Mouse (Mus musculus): ENCODE results near the gene Lrrk1. TPM values are rescaled to one million over a fixed set of nuclear protein-coding genes. Genes with fewer than 3 reads are reported as not detected.

Gene Lrrk1
- polyA plus RNA-seq, 1 experiment from 2014 or later = 8.0 TPM

- 81% methylated on average over 6 of the region's 6 CpGs for WGBS
These were observed 121.0 kb downstream of the Lrrk1 start for GRCm38 (mm10) chr7:66266942-66267850.

GRCm38 (mm10) chr7:66263421-66263820, 124.7 kb downstream of the Lrrk1 start:
- Histone ChIP-seq H3K4me1 (peaks cover 22% of the 10 kb centered on the region), H3K4me2 (no peak overlapping the region), H3K27me3 (replicated peaks) (no peaks in the 10 kb centered on the region), H3K4me3 (no peak overlapping the region), H3K27ac (replicated peaks) (no peak overlapping the region), H3K9me3 (no peaks in the 10 kb centered on the region), H3K36me3 (peaks cover 36% of the 10 kb centered on the region), H3K9ac (no peak overlapping the region)
- 63% methylated on average over 5 of the region's 5 CpGs for WGBS
- ATAC-seq (ENCODE audit: extremely low read depth, insufficient number of reproducible peaks, low FRiP score, low TSS enrichment) = no peak

More at GRCm38 (mm10) chr7:66266942-66267850, 121.0 kb downstream of the Lrrk1 start:
- peak; percentile 56; the same call in 1 of the 2 replicates for ATAC-seq (ENCODE audit: extremely low read depth, insufficient number of reproducible peaks, low FRiP score, low TSS enrichment)
- H3K27me3 ChIP-seq (replicated peaks) = no peaks in the 10 kb centered on the region
- H3K27ac ChIP-seq (replicated peaks) = no peak overlapping the region
- H3K4me1 ChIP-seq = no peaks in the 10 kb centered on the region
- H3K4me2 ChIP-seq = no peak overlapping the region
- H3K36me3 ChIP-seq = peaks cover 47% of the 10 kb centered on the region
- H3K9me3 ChIP-seq = no peaks in the 10 kb centered on the region
- no peak overlapping the region for H3K9ac ChIP-seq
- no peak overlapping the region for H3K4me3 ChIP-seq

DNA sequence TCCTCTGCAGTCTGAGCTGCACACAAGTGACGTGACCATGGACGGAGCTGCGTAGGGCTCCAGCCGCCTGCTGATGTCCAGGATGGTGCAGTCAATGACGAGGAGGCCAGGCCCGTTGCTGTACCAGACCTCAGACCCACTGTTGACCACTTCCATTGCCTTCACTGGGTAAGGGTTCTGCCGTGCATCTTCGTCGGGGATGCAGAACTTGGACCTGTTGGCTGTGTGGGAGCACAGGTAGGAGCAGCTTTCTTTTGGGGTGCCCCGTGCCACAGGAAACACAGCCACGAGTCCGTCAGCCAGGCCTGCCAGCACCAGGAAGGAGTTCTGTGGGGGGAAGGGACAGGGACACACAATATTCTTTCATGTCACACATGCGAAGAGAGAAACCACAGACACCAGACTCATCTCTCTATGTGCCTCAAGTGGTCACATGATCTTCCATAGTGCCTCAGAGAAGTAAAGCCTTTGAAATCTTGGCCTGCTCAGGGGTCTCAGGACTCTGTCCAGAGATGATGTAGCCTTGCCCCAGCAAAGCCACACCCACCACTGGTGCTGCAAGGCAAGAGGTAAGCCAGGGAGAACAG, 125.5 kb downstream of the Lrrk1 start:
- H3K36me3 ChIP-seq = peaks cover 36% of the 10 kb centered on the region
- no peaks in the 10 kb centered on the region for H3K27me3 ChIP-seq (replicated peaks)
- no peak overlapping the region for H3K4me2 ChIP-seq
- 87% methylated on average over 13 of the region's 13 CpGs for WGBS
- peaks cover 22% of the 10 kb centered on the region for H3K4me1 ChIP-seq
- H3K9ac ChIP-seq = no peak overlapping the region
- H3K27ac ChIP-seq (replicated peaks) = no peak overlapping the region
- ATAC-seq (ENCODE audit: extremely low read depth, insufficient number of reproducible peaks, low FRiP score, low TSS enrichment) = no peak
- no peaks in the 10 kb centered on the region for H3K9me3 ChIP-seq
- no peak overlapping the region for H3K4me3 ChIP-seq

DNA sequence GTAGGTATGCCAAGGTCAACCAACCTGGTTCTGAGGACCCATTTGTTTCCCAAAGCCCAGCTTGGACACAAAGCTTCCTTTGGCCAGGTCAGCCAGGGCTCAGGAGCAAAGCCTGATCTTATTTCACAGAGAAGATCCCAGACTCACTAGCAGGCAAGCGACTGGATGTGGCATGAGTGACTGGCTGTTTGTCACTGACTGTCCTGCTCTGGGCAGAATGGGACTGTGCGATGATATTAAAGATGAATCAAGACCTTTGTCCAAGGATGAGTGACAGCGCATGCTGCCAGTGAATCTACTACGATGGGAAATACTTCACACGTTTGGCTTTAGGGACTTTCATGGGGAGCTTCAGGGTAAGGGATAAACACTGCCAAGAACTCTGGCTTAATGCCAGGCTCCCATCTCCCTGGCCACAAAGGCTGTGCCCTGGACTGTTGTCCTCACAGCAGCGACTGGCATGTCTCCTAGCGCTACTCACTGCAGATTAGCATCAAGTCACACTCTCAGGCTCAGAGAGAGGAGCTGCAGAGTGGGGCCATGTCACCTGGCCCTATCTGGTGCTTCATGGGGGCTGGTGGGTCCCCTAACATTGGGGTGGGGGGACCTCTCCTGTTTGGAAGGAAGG, 127.3 kb downstream of the Lrrk1 start:
- Histone ChIP-seq H3K9me3 (no peaks in the 10 kb centered on the region), H3K4me1 (peaks cover 22% of the 10 kb centered on the region), H3K9ac (no peak overlapping the region; the same call in 1 of the 2 replicates), H3K4me2 (no peak overlapping the region), H3K27me3 (replicated peaks) (no peaks in the 10 kb centered on the region), H3K36me3 (peaks cover 27% of the 10 kb centered on the region), H3K27ac (replicated peaks) (0 out of 2 replicates have a peak overlapping the region, but pooled peaks have one; percentile 36), H3K4me3 (no peak overlapping the region)
- ATAC-seq (ENCODE audit: extremely low read depth, insufficient number of reproducible peaks, low FRiP score, low TSS enrichment) = no peak
- 46% methylated on average over 7 of the region's 7 CpGs for WGBS

- H3K27ac ChIP-seq (replicated peaks) = no peak overlapping the region
- 77% methylated on average over 8 of the region's 8 CpGs for WGBS
- no peak for ATAC-seq (ENCODE audit: extremely low read depth, insufficient number of reproducible peaks, low FRiP score, low TSS enrichment)
- H3K9me3 ChIP-seq = no peaks in the 10 kb centered on the region
- no peak overlapping the region for H3K4me2 ChIP-seq
- H3K36me3 ChIP-seq = peaks cover 23% of the 10 kb centered on the region
- peaks cover 25% of the 10 kb centered on the region for H3K4me1 ChIP-seq
- H3K9ac ChIP-seq = no peak overlapping the region
- H3K4me3 ChIP-seq = no peak overlapping the region
- no peaks in the 10 kb centered on the region for H3K27me3 ChIP-seq (replicated peaks)
These were observed 127.9 kb downstream of the Lrrk1 start for GRCm38 (mm10) chr7:66260295-66260694.

DNA sequence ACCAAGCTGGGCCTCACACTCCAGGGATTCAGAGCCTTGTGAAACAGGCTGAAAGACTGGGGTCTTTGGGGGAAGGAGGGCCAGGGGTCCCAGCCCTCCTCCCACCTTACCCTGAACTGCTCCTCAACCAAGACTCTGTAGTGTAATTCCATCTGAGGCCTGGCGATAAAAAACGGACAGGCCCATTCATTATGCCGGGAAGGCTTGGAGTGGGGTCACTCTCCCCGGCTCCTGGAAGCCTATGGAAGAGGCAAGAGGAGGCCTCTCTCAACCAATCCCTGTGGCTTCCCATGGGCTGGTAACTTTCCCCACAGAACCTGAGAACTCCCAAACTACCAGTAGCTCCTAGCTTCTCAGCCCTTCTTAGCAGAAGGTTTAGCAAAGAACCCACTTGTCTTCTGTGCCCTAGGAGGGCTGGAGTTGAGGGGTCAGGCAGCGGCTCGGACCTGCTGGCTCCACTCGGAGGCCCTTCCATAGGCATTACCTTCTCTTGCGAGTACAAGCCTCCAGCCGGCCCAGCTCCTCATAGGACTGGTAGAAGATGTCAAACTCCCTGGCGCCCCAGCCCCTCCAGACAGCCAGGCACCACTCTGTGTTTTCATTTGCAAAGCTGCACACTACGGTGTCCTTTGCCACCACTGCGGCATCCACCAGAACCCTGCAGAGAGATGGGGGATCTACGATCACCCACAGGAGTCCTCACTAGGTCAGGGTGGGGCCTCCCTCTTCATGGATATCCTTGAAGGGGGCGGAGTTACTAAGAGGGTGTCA, 128.5 kb downstream of the Lrrk1 start:
- peaks cover 16% of the 10 kb centered on the region for H3K36me3 ChIP-seq

GRCm38 (mm10) chr7:66258997-66259396, 129.2 kb downstream of the Lrrk1 start:
- Histone ChIP-seq H3K27ac (replicated peaks) (no peak overlapping the region), H3K27me3 (replicated peaks) (no peaks in the 10 kb centered on the region), H3K4me2 (no peak overlapping the region), H3K36me3 (peaks cover 14% of the 10 kb centered on the region), H3K4me3 (no peak overlapping the region), H3K9me3 (no peaks in the 10 kb centered on the region), H3K9ac (no peak overlapping the region), H3K4me1 (peaks cover 37% of the 10 kb centered on the region)
- no peak for ATAC-seq (ENCODE audit: extremely low read depth, insufficient number of reproducible peaks, low FRiP score, low TSS enrichment)
- WGBS = 81% methylated on average over 5 of the region's 5 CpGs

More for the DNA sequence above, 128.5 kb downstream of the Lrrk1 start:
- Histone ChIP-seq H3K27me3 (replicated peaks) (no peaks in the 10 kb centered on the region), H3K4me3 (no peak overlapping the region), H3K9ac (no peak overlapping the region), H3K4me2 (no peak overlapping the region), H3K27ac (replicated peaks) (no peak overlapping the region), H3K9me3 (no peaks in the 10 kb centered on the region), H3K4me1 (peaks cover 31% of the 10 kb centered on the region)
- WGBS = 77% methylated on average over 14 of the region's 14 CpGs
- ATAC-seq (ENCODE audit: extremely low read depth, insufficient number of reproducible peaks, low FRiP score, low TSS enrichment) = no peak

- Histone ChIP-seq H3K4me1 (peaks cover 47% of the 10 kb centered on the region), H3K36me3 (peaks cover 13% of the 10 kb centered on the region), H3K9ac (no peak overlapping the region), H3K4me2 (no peak overlapping the region), H3K27me3 (replicated peaks) (no peaks in the 10 kb centered on the region), H3K27ac (replicated peaks) (no peak overlapping the region), H3K9me3 (no peaks in the 10 kb centered on the region), H3K4me3 (no peak overlapping the region)
- 84% methylated on average over 5 of the region's 5 CpGs for WGBS
- no peak for ATAC-seq (ENCODE audit: extremely low read depth, insufficient number of reproducible peaks, low FRiP score, low TSS enrichment)
These were observed 130.9 kb downstream of the Lrrk1 start for GRCm38 (mm10) chr7:66257232-66257631.

GRCm38 (mm10) chr7:66256441-66256840, 131.7 kb downstream of the Lrrk1 start:
- no peak overlapping the region for H3K9ac ChIP-seq
- 78% methylated on average over 5 of the region's 5 CpGs for WGBS
- ATAC-seq (ENCODE audit: extremely low read depth, insufficient number of reproducible peaks, low FRiP score, low TSS enrichment) = no peak
- peaks cover 5% of the 10 kb centered on the region for H3K36me3 ChIP-seq
- H3K4me1 ChIP-seq = peaks cover 45% of the 10 kb centered on the region
- H3K27ac ChIP-seq (replicated peaks) = no peak overlapping the region
- no peaks in the 10 kb centered on the region for H3K9me3 ChIP-seq
- no peaks in the 10 kb centered on the region for H3K27me3 ChIP-seq (replicated peaks)
- H3K4me3 ChIP-seq = no peak overlapping the region
- H3K4me2 ChIP-seq = no peak overlapping the region

GRCm38 (mm10) chr7:66254993-66255392, 133.2 kb downstream of the Lrrk1 start:
- Histone ChIP-seq H3K4me2 (no peak overlapping the region), H3K4me1 (peaks cover 31% of the 10 kb centered on the region), H3K27ac (replicated peaks) (0 out of 2 replicates have a peak overlapping the region, but pooled peaks have one; percentile 16), H3K4me3 (no peak overlapping the region), H3K36me3 (peaks cover 3% of the 10 kb centered on the region), H3K9ac (no peak overlapping the region), H3K9me3 (no peaks in the 10 kb centered on the region), H3K27me3 (replicated peaks) (no peaks in the 10 kb centered on the region)
- no peak for ATAC-seq (ENCODE audit: extremely low read depth, insufficient number of reproducible peaks, low FRiP score, low TSS enrichment)
- WGBS = 70% methylated on average over 8 of the region's 8 CpGs

All from heart, embryonic 13.5 days (tissue).